Mouse (Mus musculus) hindbrain, embryonic 16.5 days (tissue): ENCODE results near the gene Wnt5b. TPM values are rescaled to one million over a fixed set of nuclear protein-coding genes. Genes with fewer than 3 reads are reported as not detected.

Experiments
- ATAC-seq: fragments of 200-750 bp; cut with Nextera tagmentation; 2 replicates; pipeline ENCODE4 v1.8.0; 2017; ENCODE audit warnings: moderate TSS enrichment, moderate library complexity
- H3K27ac ChIP-seq: fragments of 300-500 bp; sonication (generic); 2 replicates; pipeline ENCODE4 v1.5.1; 2014; ENCODE audit warnings: low read depth, mild to moderate bottlenecking, control low read depth, low read length, moderate library complexity
- H3K27me3 ChIP-seq: fragments of 300-500 bp; sonication (generic); replicated peaks from 2 replicates; pipeline ENCODE4 v1.6.1; 2014; ENCODE audit warnings: low read length; ENCODE audit not compliant: control insufficient read depth, insufficient read depth
- H3K36me3 ChIP-seq: fragments of 300-500 bp; sonication (generic); 2 replicates; pipeline ENCODE4 v1.6.1; 2014; ENCODE audit warnings: mild to moderate bottlenecking, low read length, moderate library complexity, mixed read lengths; ENCODE audit not compliant: control insufficient read depth, insufficient read depth
- H3K4me1 ChIP-seq: fragments of 300-500 bp; sonication (generic); 2 replicates; pipeline ENCODE4 v1.6.1; 2014; ENCODE audit warnings: low read depth, low read length; ENCODE audit not compliant: control insufficient read depth, insufficient read depth
- H3K4me2 ChIP-seq: fragments of 300-500 bp; sonication (generic); 2 replicates; pipeline ENCODE4 v1.6.1; 2014; ENCODE audit warnings: mild to moderate bottlenecking, low read length, control low read depth, moderate library complexity
- H3K4me3 ChIP-seq: fragments of 300-500 bp; sonication (generic); 2 replicates; pipeline ENCODE4 v1.5.1; 2014; ENCODE audit warnings: mild to moderate bottlenecking, low read length, control low read depth, moderate library complexity
- H3K9ac ChIP-seq: fragments of 300-500 bp; sonication (generic); 2 replicates; pipeline ENCODE4 v1.6.1; 2014; ENCODE audit warnings: low read depth, mild to moderate bottlenecking, control low read depth, low read length, moderate library complexity
- H3K9me3 ChIP-seq: fragments of 300-500 bp; sonication (generic); 2 replicates; pipeline ENCODE4 v1.6.1; 2014; ENCODE audit warnings: mild to moderate bottlenecking, low read length, moderate library complexity; ENCODE audit not compliant: control insufficient read depth
- WGBS: fragments of 180-500 bp; shearing (Covaris S2); extraction: QIAGEN DNeasy Blood & Tissue Kit; methylation state at CpG from one replicate; pipeline ENCODE4 v1.1.7; 2014; 5-methylcytosine and 5-hydroxymethylcytosine counted together
- polyA plus RNA-seq: library from polyadenylated mRNA; unstranded; fragments of >200 nt; fragmentation: Nextera tagmentation; extraction: Ambion mirVana; gene quantifications from 2 replicates; pipeline ENCODE4 v1.2.1, GENCODE M21; 2015

Gene Wnt5b
- polyA plus RNA-seq, 1 experiment from 2014 or later: 4.1 TPM

- Histone ChIP-seq H3K36me3 (no peaks in the 10 kb centered on the region), H3K9me3 (no peaks in the 10 kb centered on the region), H3K27ac (no peak overlapping the region), H3K4me1 (peaks cover 7% of the 10 kb centered on the region; the same call in 1 of the 2 replicates), H3K9ac (no peak overlapping the region), H3K4me2 (no peak overlapping the region), H3K27me3 (no peaks in the 10 kb centered on the region), H3K4me3 (no peak overlapping the region)
- ATAC-seq: no peak
- WGBS: 29% methylated on average over 7 of the region's 7 CpGs
Measured at GRCm38 (mm10) chr6:119492630-119493014, 51.5 kb downstream of the Wnt5b start.

- WGBS: 35% methylated on average over 9 of the region's 9 CpGs
- Histone ChIP-seq H3K9ac (no peak overlapping the region), H3K27me3 (no peaks in the 10 kb centered on the region), H3K9me3 (no peaks in the 10 kb centered on the region), H3K4me1 (peaks cover 7% of the 10 kb centered on the region; the same call in 1 of the 2 replicates), H3K36me3 (no peaks in the 10 kb centered on the region), H3K4me2 (no peak overlapping the region), H3K4me3 (no peak overlapping the region), H3K27ac (no peak overlapping the region)
- ATAC-seq: no peak
Measured at GRCm38 (mm10) chr6:119491997-119492629, 52.0 kb downstream of the Wnt5b start.

- no peak for ATAC-seq
- 22% methylated on average over 11 of the region's 11 CpGs for WGBS
- no peak overlapping the region for H3K4me3 ChIP-seq
Measured at GRCm38 (mm10) chr6:119491006-119491405, 53.1 kb downstream of the Wnt5b start.

GRCm38 (mm10) chr6:119490549-119490948, 53.6 kb downstream of the Wnt5b start:
- H3K4me3 ChIP-seq: no peak overlapping the region
- ATAC-seq: peak; percentile 25; the same call in 1 of the 2 replicates
- no peaks in the 10 kb centered on the region for H3K9me3 ChIP-seq
- no peak overlapping the region for H3K27ac ChIP-seq
- no peak overlapping the region for H3K9ac ChIP-seq
- no peaks in the 10 kb centered on the region for H3K27me3 ChIP-seq
- WGBS: 15% methylated on average over 11 of the region's 11 CpGs
- H3K4me1 ChIP-seq: peaks cover 7% of the 10 kb centered on the region; the same call in 1 of the 2 replicates
- no peaks in the 10 kb centered on the region for H3K36me3 ChIP-seq
- H3K4me2 ChIP-seq: peak overlapping the region; percentile 50

More at GRCm38 (mm10) chr6:119491006-119491405, 53.1 kb downstream of the Wnt5b start:
- Histone ChIP-seq H3K9me3 (no peaks in the 10 kb centered on the region), H3K27ac (no peak overlapping the region), H3K36me3 (no peaks in the 10 kb centered on the region), H3K4me1 (peaks cover 7% of the 10 kb centered on the region; the same call in 1 of the 2 replicates), H3K9ac (no peak overlapping the region), H3K27me3 (no peaks in the 10 kb centered on the region), H3K4me2 (peak overlapping the region; percentile 50)

- Histone ChIP-seq H3K27me3 (no peaks in the 10 kb centered on the region), H3K4me2 (peak overlapping the region; percentile 15; the same call in 1 of the 2 replicates), H3K9me3 (no peaks in the 10 kb centered on the region), H3K27ac (no peak overlapping the region), H3K4me1 (peaks cover 7% of the 10 kb centered on the region; the same call in 1 of the 2 replicates), H3K4me3 (no peak overlapping the region), H3K36me3 (no peaks in the 10 kb centered on the region), H3K9ac (no peak overlapping the region)
- ATAC-seq: peak; percentile 28; the same call in 1 of the 2 replicates
- 8% methylated on average over 5 of the region's 5 CpGs for WGBS
Measured at GRCm38 (mm10) chr6:119489765-119490164, 54.4 kb downstream of the Wnt5b start.

GRCm38 (mm10) chr6:119487619-119488018, 56.5 kb downstream of the Wnt5b start:
- no peaks in the 10 kb centered on the region for H3K27me3 ChIP-seq
- H3K4me3 ChIP-seq: no peak overlapping the region
- peaks cover 26% of the 10 kb centered on the region for H3K4me1 ChIP-seq
- 93% methylated on average over 9 of the region's 9 CpGs for WGBS
- no peaks in the 10 kb centered on the region for H3K9me3 ChIP-seq
- no peak overlapping the region for H3K4me2 ChIP-seq
- no peak for ATAC-seq
- H3K36me3 ChIP-seq: peaks cover 4% of the 10 kb centered on the region; the same call in 1 of the 2 replicates
- H3K27ac ChIP-seq: no peak overlapping the region
- H3K9ac ChIP-seq: no peak overlapping the region

GRCm38 (mm10) chr6:119487085-119487458, 57.1 kb downstream of the Wnt5b start:
- Histone ChIP-seq H3K27ac (no peak overlapping the region), H3K36me3 (peaks cover 4% of the 10 kb centered on the region; the same call in 1 of the 2 replicates), H3K9me3 (no peaks in the 10 kb centered on the region), H3K4me3 (no peak overlapping the region), H3K9ac (no peak overlapping the region), H3K4me2 (no peak overlapping the region), H3K4me1 (peaks cover 28% of the 10 kb centered on the region), H3K27me3 (no peaks in the 10 kb centered on the region)
- WGBS: 92% methylated on average over 7 of the region's 7 CpGs
- no peak for ATAC-seq

- Histone ChIP-seq H3K27me3 (no peaks in the 10 kb centered on the region), H3K9me3 (no peaks in the 10 kb centered on the region), H3K36me3 (peaks cover 4% of the 10 kb centered on the region; the same call in 1 of the 2 replicates), H3K4me2 (no peak overlapping the region), H3K4me3 (no peak overlapping the region), H3K9ac (no peak overlapping the region), H3K27ac (no peak overlapping the region), H3K4me1 (peaks cover 30% of the 10 kb centered on the region)
- 88% methylated on average over 12 of the region's 12 CpGs for WGBS
- no peak for ATAC-seq
Measured at GRCm38 (mm10) chr6:119486381-119487084, 57.6 kb downstream of the Wnt5b start.

GRCm38 (mm10) chr6:119485486-119485885, 58.7 kb downstream of the Wnt5b start:
- WGBS: 15% methylated on average over 2 of the region's 2 CpGs
- Histone ChIP-seq H3K4me1 (peaks cover 28% of the 10 kb centered on the region), H3K9ac (no peak overlapping the region), H3K4me2 (no peak overlapping the region), H3K4me3 (no peak overlapping the region), H3K27me3 (no peaks in the 10 kb centered on the region), H3K36me3 (peaks cover 4% of the 10 kb centered on the region; the same call in 1 of the 2 replicates), H3K27ac (no peak overlapping the region), H3K9me3 (no peaks in the 10 kb centered on the region)
- no peak for ATAC-seq
